Mouse (Mus musculus) heart, adult 2 months (tissue): ENCODE measurements around the gene Clstn2.

ENCODE experiments used
- CTCF ChIP-seq: fragments of 200-600 bp; IDR thresholded peaks from 2 replicates; pipeline ENCODE4 v1.8.1; 2022; ENCODE audit warnings: antibody characterized with exemption, mild to moderate bottlenecking, moderate library complexity
- EP300 ChIP-seq: fragments of 200-500 bp; IDR thresholded peaks from 2 replicates; pipeline ENCODE4 v1.6.1; 2011; ENCODE audit warnings: low read depth, low read length, control low read depth; ENCODE audit not compliant: insufficient read depth
- POLR2A ChIP-seq: fragments of 200-500 bp; IDR thresholded peaks from 2 replicates; pipeline ENCODE4 v1.6.1; 2011; ENCODE audit warnings: mild to moderate bottlenecking, low read depth, low read length, control low read depth; ENCODE audit not compliant: insufficient read depth

DNA sequence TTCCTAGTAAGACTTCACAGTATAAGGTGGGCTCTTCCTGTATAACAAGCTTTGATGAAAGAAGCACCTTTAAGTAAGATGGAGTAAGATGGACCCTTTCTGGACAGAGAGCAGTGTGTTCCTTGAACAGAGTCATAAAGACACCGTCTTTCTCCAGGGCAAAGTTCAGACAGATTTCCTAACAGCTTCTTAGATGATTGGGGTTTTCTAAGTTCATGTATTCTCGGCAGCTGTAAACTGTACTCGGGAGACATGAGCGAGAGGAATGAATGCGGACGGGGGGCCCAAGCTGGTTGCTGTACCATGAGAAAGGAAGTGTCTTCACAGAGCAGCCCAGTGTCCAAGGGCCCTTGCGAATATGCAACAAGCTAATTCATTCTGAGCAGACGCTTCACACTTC, 75.5 kb downstream of the Clstn2 start:
- TF ChIP-seq CTCF (no peak), EP300 (no peak), POLR2A (no peak)
